Mouse (Mus musculus) midbrain, embryonic 12.5 days (tissue): ENCODE results near the gene Gpr27. TPM values are rescaled to one million over a fixed set of nuclear protein-coding genes. Genes with fewer than 3 reads are reported as not detected.

Experiments used
- ATAC-seq: fragments of 200-750 bp; cut with Nextera tagmentation; 2 replicates; pipeline ENCODE4 v1.8.0; 2017; ENCODE audit warnings: low read depth, moderate TSS enrichment, moderate library complexity; ENCODE audit not compliant: low FRiP score
- H3K27ac ChIP-seq: fragments of 300-500 bp; sonication (generic); replicated peaks from 2 replicates; pipeline ENCODE4 v1.5.1; 2016; ENCODE audit warnings: mild to moderate bottlenecking
- H3K27me3 ChIP-seq: fragments of 300-500 bp; sonication (generic); 2 replicates; pipeline ENCODE4 v1.6.1; 2016; ENCODE audit warnings: mild to moderate bottlenecking
- H3K36me3 ChIP-seq: fragments of 300-500 bp; sonication (generic); 2 replicates; pipeline ENCODE4 v1.6.1; 2016
- H3K4me1 ChIP-seq: fragments of 300-500 bp; sonication (generic); 2 replicates; pipeline ENCODE4 v1.6.1; 2016
- H3K4me2 ChIP-seq: fragments of 300-500 bp; sonication (generic); replicated peaks from 2 replicates; pipeline ENCODE4 v1.6.1; 2016; ENCODE audit warnings: mild to moderate bottlenecking, moderate library complexity
- H3K4me3 ChIP-seq: fragments of 300-500 bp; sonication (generic); 2 replicates; pipeline ENCODE4 v1.5.1; 2016; ENCODE audit warnings: mild to moderate bottlenecking
- H3K9ac ChIP-seq: fragments of 300-500 bp; sonication (generic); replicated peaks from 2 replicates; pipeline ENCODE4 v1.6.1; 2016; ENCODE audit warnings: mild to moderate bottlenecking, moderate library complexity
- H3K9me3 ChIP-seq: fragments of 300-500 bp; sonication (generic); 2 replicates; pipeline ENCODE4 v1.6.1; 2016; ENCODE audit warnings: mild to moderate bottlenecking
- WGBS: fragments of 180-500 bp; shearing (Covaris S2); methylation state at CpG from one replicate; pipeline ENCODE4 v1.1.7; 2016; 5-methylcytosine and 5-hydroxymethylcytosine counted together
- polyA plus RNA-seq: library from polyadenylated mRNA; unstranded; fragments of >200 nt; fragmentation: Nextera tagmentation; extraction: Ambion mirVana; gene quantifications from 2 replicates; pipeline ENCODE4 v1.2.1, GENCODE M21; 2016

Gpr27 gene
- polyA plus RNA-seq, 1 experiment from 2014 or later = 5.3 TPM

DNA sequence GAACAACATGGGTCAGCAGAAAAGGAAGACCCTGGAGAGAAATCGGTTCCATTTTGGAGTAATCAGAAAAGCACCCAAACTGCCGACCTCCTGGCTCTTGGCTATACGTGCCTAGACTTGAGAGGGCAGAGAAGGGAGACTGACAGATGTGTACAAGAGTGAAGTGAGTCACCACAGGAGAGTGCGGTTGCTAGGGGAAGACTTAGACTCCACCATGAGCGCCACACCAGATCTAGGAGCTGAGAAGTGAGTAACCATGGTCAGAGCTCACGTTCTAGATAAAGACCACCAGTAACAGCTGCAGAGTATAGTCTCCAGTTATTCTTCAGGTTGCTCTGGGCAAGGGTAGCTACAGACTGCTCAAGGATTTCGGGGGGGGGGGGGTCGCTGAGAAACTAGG is 29.2 kb upstream of the Gpr27 start:
- Histone ChIP-seq H3K36me3 (no peaks in the 10 kb centered on the region), H3K4me3 (no peak overlapping the region), H3K9me3 (no peaks in the 10 kb centered on the region), H3K4me1 (peaks cover 43% of the 10 kb centered on the region), H3K4me2 (no peak overlapping the region), H3K27me3 (peaks cover 13% of the 10 kb centered on the region), H3K9ac (no peak overlapping the region), H3K27ac (no peak overlapping the region)
- no peak for ATAC-seq
- WGBS = 77% methylated on average over 8 of the region's 8 CpGs

DNA sequence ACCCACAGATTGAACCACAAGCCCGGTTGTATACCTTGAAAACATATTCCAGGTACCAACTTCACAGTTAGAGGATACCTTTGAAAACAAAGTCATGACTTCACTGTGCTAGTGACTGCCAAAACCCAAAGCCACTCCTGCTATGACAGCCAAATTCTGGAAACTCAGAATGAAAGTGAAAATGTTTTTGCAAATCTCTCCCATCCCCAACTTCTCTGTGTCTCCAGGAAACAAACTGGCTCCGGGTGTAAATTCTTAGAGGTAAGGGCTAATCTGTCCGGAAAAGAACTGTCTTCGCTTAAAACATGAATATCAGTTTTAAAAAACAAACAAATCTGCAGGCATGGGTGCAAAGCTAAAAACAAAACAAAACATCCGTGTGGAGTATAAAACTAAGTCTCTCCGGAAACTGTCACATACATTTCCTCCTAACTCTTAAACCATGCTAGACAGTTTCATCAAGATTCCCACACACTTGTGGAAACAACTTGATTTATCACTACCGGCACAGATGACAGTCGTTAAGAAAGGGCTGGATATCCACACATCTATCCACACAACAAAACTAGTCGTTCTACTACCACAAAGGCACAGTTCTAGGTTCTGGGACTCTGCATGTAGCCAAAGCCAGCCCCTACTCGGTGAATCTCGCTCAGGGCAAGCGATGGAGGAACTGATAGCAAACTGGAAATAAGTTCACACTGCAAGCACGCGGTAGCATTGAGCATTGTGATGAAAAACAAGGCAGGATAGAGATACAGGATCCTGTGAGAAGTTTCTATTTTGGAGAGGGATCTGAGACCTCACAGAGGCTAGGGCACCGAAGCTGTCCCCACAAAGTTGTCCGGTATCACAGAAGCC is 26.8 kb upstream of the Gpr27 start:
- Histone ChIP-seq H3K4me2 (peak overlapping the region; percentile 91), H3K4me1 (peaks cover 55% of the 10 kb centered on the region), H3K27me3 (peaks cover 22% of the 10 kb centered on the region), H3K4me3 (peak overlapping the region; percentile 79), H3K9ac (peak overlapping the region; percentile 82), H3K9me3 (no peaks in the 10 kb centered on the region), H3K27ac (peak overlapping the region; percentile 79; the same call in 1 of the 2 replicates), H3K36me3 (no peaks in the 10 kb centered on the region)
- ATAC-seq = no peak
- 36% methylated on average over 16 of the region's 16 CpGs for WGBS

DNA sequence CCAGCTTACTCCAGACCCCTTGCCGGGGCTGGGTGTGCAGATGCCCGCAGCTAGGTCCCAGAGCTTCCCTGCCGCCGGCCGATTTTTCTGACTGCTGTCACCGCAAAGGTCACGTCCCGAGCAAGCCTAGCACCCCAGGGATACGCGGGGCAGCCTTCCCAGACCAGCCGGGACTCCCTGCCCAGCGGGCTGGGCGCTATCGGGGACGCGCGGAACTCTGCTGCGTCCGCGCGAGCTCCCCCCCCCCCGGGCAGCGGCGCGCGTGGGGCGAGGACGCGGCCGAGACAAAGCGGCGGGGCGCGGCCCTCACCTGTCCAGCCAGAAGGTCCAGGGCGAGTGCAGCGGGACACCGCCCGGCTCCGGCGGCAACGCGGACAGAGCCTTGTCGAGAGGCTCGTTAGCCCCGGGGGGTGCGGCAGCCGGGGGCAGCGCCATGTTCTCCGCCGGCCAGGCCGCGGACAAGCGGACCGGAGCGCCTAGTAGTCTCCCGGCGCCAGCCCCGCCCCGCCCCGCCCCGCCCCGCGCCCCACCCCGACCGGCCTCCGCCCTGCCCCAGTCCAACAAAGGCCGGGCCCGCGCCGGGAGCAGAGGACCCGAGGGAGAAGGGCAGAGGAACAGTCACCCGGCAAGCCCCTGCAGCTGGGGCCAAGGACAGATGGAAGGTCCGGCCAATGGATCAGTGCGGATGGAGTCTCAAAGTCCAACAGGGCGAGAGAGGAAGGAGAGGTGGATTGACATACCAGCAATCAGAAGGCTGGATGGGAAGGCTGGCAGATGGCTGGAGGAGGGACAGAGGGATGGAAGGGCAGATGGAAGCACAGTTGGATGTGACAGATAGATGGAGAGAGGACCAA is 25.9 kb upstream of the Gpr27 start, which contains the start of the genes Eif4e3 and Gm20696:
Gene Eif4e3, minus strand, starts transcription at position 454 of the 854 bp plus-strand sequence.
Gene Gm20696, minus strand, starts transcription at position 480 of the 854 bp plus-strand sequence.
- peaks cover 27% of the 10 kb centered on the region for H3K27me3 ChIP-seq
- under 1% methylated on average over 67 of the region's 75 CpGs for WGBS
- H3K36me3 ChIP-seq = no peaks in the 10 kb centered on the region
- peak within 1 kb of the TSS; percentile 91 for H3K4me2 ChIP-seq
- no peaks in the 10 kb centered on the region for H3K9me3 ChIP-seq
- H3K27ac ChIP-seq = peak within 1 kb of the TSS; percentile 79
- H3K4me1 ChIP-seq = peaks cover 58% of the 10 kb centered on the region
- ATAC-seq = peak; percentile 78
- peak within 1 kb of the TSS; percentile 79 for H3K4me3 ChIP-seq
- peak within 1 kb of the TSS; percentile 82 for H3K9ac ChIP-seq

DNA sequence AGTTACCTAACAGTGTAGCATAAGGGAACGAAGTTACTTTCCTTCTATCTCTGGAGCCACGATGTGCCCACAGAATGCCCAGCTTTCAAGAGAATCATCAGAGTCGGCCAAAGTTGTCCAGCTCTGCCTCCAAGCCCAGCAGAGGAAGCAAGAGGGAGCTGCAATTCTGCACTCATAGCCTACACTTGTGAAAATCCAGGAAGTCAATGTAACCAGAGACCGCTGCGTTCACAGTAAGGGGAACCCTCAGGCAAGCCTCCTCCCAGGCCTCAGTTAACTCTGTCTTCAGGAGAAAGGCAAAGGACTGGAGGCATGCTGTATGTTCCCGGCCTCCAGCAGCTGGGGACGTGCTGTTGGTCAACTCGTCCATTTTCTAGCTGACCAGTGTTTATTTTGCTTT is 25.2 kb upstream of the Gpr27 start:
- Histone ChIP-seq H3K36me3 (no peaks in the 10 kb centered on the region), H3K27me3 (peaks cover 29% of the 10 kb centered on the region), H3K4me2 (peak overlapping the region; percentile 91), H3K4me1 (peaks cover 58% of the 10 kb centered on the region), H3K9ac (no peak overlapping the region; the same call in 1 of the 2 replicates), H3K9me3 (no peaks in the 10 kb centered on the region), H3K4me3 (peak overlapping the region; percentile 79), H3K27ac (peak overlapping the region; percentile 79)
- WGBS = 40% methylated on average over 8 of the region's 8 CpGs
- no peak for ATAC-seq

DNA sequence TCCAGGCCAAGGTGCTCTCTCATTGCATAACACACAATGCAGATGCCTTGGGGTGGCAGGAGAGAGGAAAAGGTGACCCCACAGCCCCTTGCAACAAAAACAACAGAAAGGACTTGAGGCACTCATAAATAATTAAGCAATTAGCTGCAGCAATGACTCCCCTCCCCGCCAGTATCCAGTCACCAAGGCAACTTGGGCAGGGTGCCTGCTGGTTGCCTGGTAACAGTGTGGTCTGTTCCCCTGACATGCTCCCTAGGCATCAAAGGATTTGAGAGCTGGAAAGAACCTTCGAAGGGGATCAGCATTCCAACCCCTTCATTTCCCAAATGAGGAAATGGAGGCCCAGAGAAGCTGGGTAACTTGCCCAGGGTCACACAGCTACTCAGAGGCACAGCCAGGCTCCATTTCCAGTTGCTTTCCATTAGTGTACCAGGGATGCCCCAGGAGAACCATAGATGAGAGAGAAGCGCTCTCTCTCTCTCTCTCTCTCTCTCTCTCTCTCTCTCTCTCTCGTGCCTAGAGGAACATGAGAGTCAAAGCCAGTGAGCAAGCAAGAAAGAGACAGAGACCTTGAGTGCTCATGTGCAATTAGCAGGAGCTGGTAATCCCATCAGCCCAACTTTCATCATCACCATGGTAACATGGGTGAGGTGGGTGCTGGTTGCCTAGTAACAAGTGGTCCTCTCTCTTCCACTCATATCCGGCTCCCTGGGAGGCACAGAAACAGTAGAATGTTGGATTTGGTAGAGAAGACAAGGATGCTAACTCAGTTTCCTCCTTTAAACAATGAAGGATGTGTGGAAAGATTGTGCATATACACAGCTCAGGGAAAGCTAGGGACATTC is 22.8 kb upstream of the Gpr27 start:
- Histone ChIP-seq H3K4me1 (peaks cover 49% of the 10 kb centered on the region), H3K4me3 (no peak overlapping the region), H3K9ac (no peak overlapping the region), H3K4me2 (peak overlapping the region; percentile 21; the same call in 1 of the 2 replicates), H3K27ac (peak overlapping the region; percentile 73), H3K27me3 (peaks cover 25% of the 10 kb centered on the region), H3K36me3 (no peaks in the 10 kb centered on the region), H3K9me3 (no peaks in the 10 kb centered on the region)
- WGBS = 22% methylated on average over 5 of the region's 5 CpGs
- ATAC-seq = peak; percentile 72

DNA sequence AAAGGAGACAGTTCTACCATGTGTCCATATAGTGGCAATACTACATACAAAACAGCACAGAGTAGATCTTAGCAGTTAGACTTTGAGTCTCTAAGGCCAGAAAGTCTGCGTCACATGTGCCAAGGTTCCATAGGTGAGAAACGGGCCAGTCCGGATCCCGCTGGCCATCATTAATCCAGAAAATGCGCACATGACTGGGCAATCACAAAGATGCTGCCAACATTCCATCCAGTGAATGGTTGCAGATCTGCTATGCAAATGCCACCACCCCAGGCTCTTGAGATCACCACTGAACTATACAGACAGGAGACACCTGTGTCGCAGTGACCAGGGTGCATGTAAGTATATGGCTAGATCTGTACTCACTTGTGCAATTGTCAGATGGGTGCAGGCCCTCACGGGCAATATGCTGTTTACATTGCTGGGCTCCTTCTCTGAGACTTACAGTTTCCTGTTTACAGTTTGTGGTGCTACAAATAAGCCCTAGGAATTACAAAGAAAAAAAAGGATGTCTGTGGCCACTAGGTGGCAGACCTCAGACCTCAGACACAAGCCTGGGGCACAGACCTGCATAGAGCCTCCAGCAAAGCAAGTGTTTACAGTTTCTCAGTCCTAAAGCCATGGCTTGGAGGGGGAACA is 21.9 kb upstream of the Gpr27 start:
- no peak for ATAC-seq
- H3K9me3 ChIP-seq = no peaks in the 10 kb centered on the region
- peaks cover 25% of the 10 kb centered on the region for H3K27me3 ChIP-seq
- H3K36me3 ChIP-seq = no peaks in the 10 kb centered on the region
- H3K4me2 ChIP-seq = no peak overlapping the region
- H3K9ac ChIP-seq = no peak overlapping the region
- no peak overlapping the region for H3K4me3 ChIP-seq
- peak overlapping the region; percentile 73 for H3K27ac ChIP-seq
- 68% methylated on average over 7 of the region's 7 CpGs for WGBS
- H3K4me1 ChIP-seq = peaks cover 41% of the 10 kb centered on the region

DNA sequence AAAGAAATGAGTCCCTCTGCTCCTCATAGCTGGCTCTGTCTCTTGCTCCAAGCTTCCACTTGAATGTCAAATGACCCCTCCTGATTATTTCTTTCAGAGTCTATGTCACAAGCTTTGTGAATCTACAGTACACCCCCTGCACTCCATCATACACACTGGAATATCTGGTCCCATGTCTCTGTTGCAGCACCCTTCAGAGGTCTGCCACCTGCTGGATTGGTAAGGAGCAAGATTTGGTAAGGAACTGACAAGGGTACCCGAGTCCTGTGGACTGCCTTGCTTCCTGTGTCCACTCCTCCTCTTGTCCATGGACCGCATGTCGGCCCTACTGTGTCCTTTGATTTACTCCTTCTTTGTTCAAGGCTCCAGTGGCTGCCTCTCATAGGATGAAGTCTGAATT is 20.7 kb upstream of the Gpr27 start:
- ATAC-seq = no peak
- no peaks in the 10 kb centered on the region for H3K36me3 ChIP-seq

DNA sequence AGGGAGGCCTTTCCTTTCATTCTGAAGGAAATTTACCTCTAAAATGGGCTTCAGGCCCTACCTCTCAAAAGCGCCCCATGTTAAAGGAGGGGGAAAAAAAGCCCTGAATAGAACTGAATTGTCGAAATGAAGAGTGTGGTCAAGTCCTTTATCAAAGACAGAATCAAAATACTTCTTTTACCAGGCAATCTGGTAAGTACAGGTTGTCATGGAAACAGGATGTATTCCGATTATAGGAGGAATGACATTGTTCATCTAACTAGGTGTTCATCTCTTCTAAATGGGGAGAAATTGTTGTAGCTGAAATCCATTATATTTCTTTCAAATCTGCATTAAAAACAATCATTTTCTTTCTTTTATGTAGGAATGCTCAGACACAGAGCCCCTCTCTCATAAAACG is 18.0 kb upstream of the Gpr27 start:
- WGBS = 67% methylated on average over 4 of the region's 4 CpGs
- Histone ChIP-seq H3K4me2 (no peak overlapping the region), H3K4me1 (peaks cover 24% of the 10 kb centered on the region), H3K36me3 (no peaks in the 10 kb centered on the region), H3K9ac (no peak overlapping the region), H3K9me3 (no peaks in the 10 kb centered on the region), H3K27me3 (peaks cover 9% of the 10 kb centered on the region; the same call in 1 of the 2 replicates), H3K27ac (0 out of 2 replicates have a peak overlapping the region, but pooled peaks have one; percentile 25), H3K4me3 (no peak overlapping the region)
- ATAC-seq = no peak

More for the DNA sequence above, 20.7 kb upstream of the Gpr27 start:
- Histone ChIP-seq H3K4me3 (no peak overlapping the region), H3K27ac (no peak overlapping the region), H3K27me3 (peaks cover 25% of the 10 kb centered on the region), H3K9ac (no peak overlapping the region), H3K4me1 (peaks cover 36% of the 10 kb centered on the region), H3K4me2 (no peak overlapping the region), H3K9me3 (no peaks in the 10 kb centered on the region)
- WGBS = 69% methylated on average over 3 of the region's 3 CpGs

DNA sequence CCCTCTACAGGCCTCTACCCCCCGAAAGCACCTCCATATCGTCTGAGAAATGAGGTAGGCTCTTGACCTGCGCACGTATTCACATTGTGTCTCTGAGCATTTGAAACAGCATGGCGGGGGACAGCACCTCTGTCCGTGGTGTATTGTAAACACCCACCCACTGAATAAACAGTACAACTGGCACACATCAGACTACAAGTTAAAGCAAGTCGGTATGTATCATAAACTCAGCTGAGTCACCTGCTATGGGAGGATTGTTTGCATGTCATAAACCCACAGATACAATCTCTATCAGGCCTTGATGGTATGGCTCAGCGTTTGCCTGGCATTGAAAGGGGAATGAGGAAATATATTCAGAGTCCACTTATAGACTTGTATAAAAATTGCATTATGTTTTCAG is 15.2 kb upstream of the Gpr27 start:
- Histone ChIP-seq H3K4me1 (peaks cover 6% of the 10 kb centered on the region; the same call in 1 of the 2 replicates), H3K36me3 (no peaks in the 10 kb centered on the region), H3K9me3 (no peaks in the 10 kb centered on the region), H3K4me2 (no peak overlapping the region), H3K4me3 (no peak overlapping the region), H3K9ac (no peak overlapping the region), H3K27ac (no peak overlapping the region), H3K27me3 (no peaks in the 10 kb centered on the region)
- ATAC-seq = no peak
- 91% methylated on average over 8 of the region's 8 CpGs for WGBS

DNA sequence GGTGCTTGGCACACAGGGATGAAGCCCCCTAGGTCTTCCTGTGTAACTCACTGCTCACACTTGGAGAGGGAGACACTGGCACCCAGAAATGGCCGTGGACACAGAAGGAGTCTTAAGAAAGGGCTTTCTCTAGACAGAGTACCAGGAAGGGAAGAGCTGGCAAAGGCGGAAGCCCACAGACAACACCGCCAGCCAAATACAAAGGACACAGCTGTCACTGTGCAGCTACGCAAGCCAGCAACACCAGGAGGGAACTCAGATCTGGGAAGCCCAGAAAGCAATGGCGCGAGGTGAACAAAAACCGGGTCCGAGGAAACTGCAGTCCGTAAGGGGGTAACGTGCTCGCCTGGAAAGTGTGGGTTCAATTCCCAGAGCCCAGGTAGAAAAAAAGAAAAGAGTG is 14.4 kb upstream of the Gpr27 start:
- Histone ChIP-seq H3K4me2 (no peak overlapping the region), H3K4me3 (no peak overlapping the region), H3K9me3 (no peaks in the 10 kb centered on the region), H3K27ac (0 out of 2 replicates have a peak overlapping the region, but pooled peaks have one; percentile 7), H3K27me3 (no peaks in the 10 kb centered on the region), H3K36me3 (no peaks in the 10 kb centered on the region), H3K4me1 (peaks cover 6% of the 10 kb centered on the region; the same call in 1 of the 2 replicates), H3K9ac (no peak overlapping the region)
- no peak for ATAC-seq
- WGBS = 73% methylated on average over 11 of the region's 11 CpGs

DNA sequence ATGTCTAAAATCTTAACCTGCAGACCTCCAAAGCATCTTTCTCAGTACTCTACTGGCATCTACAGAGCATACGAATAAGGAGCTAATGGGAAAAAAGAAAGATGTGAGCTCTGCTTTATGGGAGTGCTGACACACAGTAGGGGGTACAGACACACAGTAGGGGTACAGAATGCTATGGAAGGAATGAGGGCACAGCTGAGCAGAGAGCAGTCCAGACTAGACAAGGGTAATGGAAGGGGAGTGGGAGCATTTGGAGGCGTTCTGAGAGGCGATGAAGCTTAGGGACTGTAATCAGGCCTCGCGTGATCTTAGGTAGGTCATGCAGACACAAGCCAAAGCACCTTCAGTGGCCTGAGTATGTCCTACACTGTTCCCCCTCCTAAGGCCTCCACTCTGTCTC is 8.5 kb upstream of the Gpr27 start:
- H3K9me3 ChIP-seq = no peaks in the 10 kb centered on the region
- H3K4me1 ChIP-seq = no peaks in the 10 kb centered on the region
- no peak overlapping the region for H3K9ac ChIP-seq
- H3K4me3 ChIP-seq = no peak overlapping the region
- WGBS = 91% methylated on average over 5 of the region's 5 CpGs
- no peak for ATAC-seq
- H3K27me3 ChIP-seq = 0 out of 2 replicates have a peak, but pooled peaks cover 14% of the 10 kb centered on the region
- H3K27ac ChIP-seq = no peak overlapping the region
- H3K36me3 ChIP-seq = no peaks in the 10 kb centered on the region
- no peak overlapping the region for H3K4me2 ChIP-seq
